Comparison of ENCODE assay signal across 19 mouse cellular contexts in genomic region chr7:61030321-61030720, GRCm38 (mm10).
A peak's percentile ranks its signal among the peaks of the same experiment; 100 is the strongest.
DNase-seq lines count a peak whose midpoint lies in the region; ATAC-seq lines count a peak whose summit lies in the region.
"Had no signal": no experiment of that assay in that cellular context is flagged by ENCODE, and none has a peak within 500 bp of the region (broad histone marks: within the 10 kb centered on the region; RNA-seq: fewer than 3 reads in every experiment).

No protein-coding gene starts in this region.

- no peaks in the 10 kb centered on the region for H3K9me3 ChIP-seq in limb, embryonic 10.5 days (replicated peaks)
- no peaks in the 10 kb centered on the region for H3K9me3 ChIP-seq in kidney, embryonic 15.5 days (replicated peaks)
- H3K9me3 ChIP-seq: neural tube, embryonic 13.5 days had no signal

- H3K4me3 ChIP-seq in limb, embryonic 10.5 days = no peak overlapping the region
- H3K4me3 ChIP-seq in kidney, embryonic 15.5 days (replicated peaks) = no peak overlapping the region
- H3K4me3 ChIP-seq: embryonic facial prominence, embryonic 15.5 days; neural tube, embryonic 13.5 days had no signal

- H3K36me3 ChIP-seq in limb, embryonic 10.5 days = no peaks in the 10 kb centered on the region
- no peaks in the 10 kb centered on the region for H3K36me3 ChIP-seq in kidney, embryonic 15.5 days
- H3K36me3 ChIP-seq: embryonic facial prominence, embryonic 15.5 days; neural tube, embryonic 13.5 days had no signal

- H3K4me1 ChIP-seq in limb, embryonic 10.5 days = no peaks in the 10 kb centered on the region
- no peaks in the 10 kb centered on the region for H3K4me1 ChIP-seq in kidney, embryonic 15.5 days
- H3K4me1 ChIP-seq: embryonic facial prominence, embryonic 15.5 days; neural tube, embryonic 13.5 days had no signal

- WGBS in limb, embryonic 10.5 days = 91% methylated on average over 4 of the region's 4 CpGs
- WGBS in kidney, embryonic 15.5 days = 74% methylated on average over 4 of the region's 4 CpGs

- peak; percentile 3 for DNase-seq in layer of hippocampus, adult 11-12 months (ENCODE audit: low spot score)
- DNase-seq in layer of hippocampus, postnatal 36 days = no peak
- DNase-seq in left cerebral cortex, adult 9 months (ENCODE audit: low spot score in 2 of 2) = peak; percentile 10 to 17
- no peak for DNase-seq in left cerebral cortex, adult 18-20 months (ENCODE audit: low spot score in 2 of 2)
- DNase-seq in MN1 (ENCODE audit: low spot score) = peak; percentile 66
- peak; percentile 49 for DNase-seq in brain, adult 2 months (ENCODE audit: low read depth, low spot score)
- DNase-seq in limb, embryonic 10.5 days (ENCODE audit: low spot score) = no peak
- DNase-seq: adrenal gland, adult 8-10 months; cerebellum, adult 8-10 months; gastrocnemius, postnatal 36 days; kidney, postnatal 36 days; lung, postnatal 4 days; thymus, postnatal 14 days had no signal

- H3K4me2 ChIP-seq in kidney, embryonic 15.5 days = no peak overlapping the region
- H3K4me2 ChIP-seq: embryonic facial prominence, embryonic 15.5 days; neural tube, embryonic 13.5 days had no signal

- no peaks in the 10 kb centered on the region for H3K27me3 ChIP-seq in limb, embryonic 10.5 days (ENCODE audit: low read depth, poor library complexity, severe bottlenecking)
- H3K27me3 ChIP-seq in kidney, embryonic 15.5 days = no peaks in the 10 kb centered on the region
- H3K27me3 ChIP-seq: embryonic facial prominence, embryonic 15.5 days; neural tube, embryonic 13.5 days had no signal

- ATAC-seq in kidney, embryonic 15.5 days (replicated peaks; ENCODE audit: low FRiP score) = no peak
- ATAC-seq: activated CD4-positive, CD25-positive, alpha-beta regulatory T cell, adult 4 months; forebrain, embryonic 16.5 days; intestine, postnatal 0 days had no signal

- H3K27ac ChIP-seq in limb, embryonic 10.5 days = no peak overlapping the region
- H3K27ac ChIP-seq in kidney, embryonic 15.5 days = no peak overlapping the region
- H3K27ac ChIP-seq: embryonic facial prominence, embryonic 15.5 days; neural tube, embryonic 13.5 days had no signal

- no peak overlapping the region for H3K9ac ChIP-seq in kidney, embryonic 15.5 days
- H3K9ac ChIP-seq: embryonic facial prominence, embryonic 15.5 days; neural tube, embryonic 13.5 days had no signal

Comparison
In these comparisons a context has a peak if more than half of its experiments do, and no peak if none do; other contexts are left out.
1. DNase-seq: peak in layer of hippocampus, adult 11-12 months (single experiment), left cerebral cortex, adult 9 months (2 of 2), MN1 (single experiment) and brain, adult 2 months (single experiment); none in layer of hippocampus, postnatal 36 days (0 of 2), left cerebral cortex, adult 18-20 months (0 of 2) and limb, embryonic 10.5 days (single experiment).